Mouse (Mus musculus): Measurements from ENCODE around the gene Gm17660. TPM values are rescaled to one million over a fixed set of nuclear protein-coding genes. Genes with fewer than 3 reads are reported as not detected.
A peak's percentile ranks its signal among the peaks of the same experiment; 100 is the strongest.
"Not testable (repeated sequence)": the region's sequence is repeated elsewhere in the genome, so short reads cannot be mapped to it uniquely, and the experiment has no call there.

Gene Gm17660
- total RNA-seq, 2 experiments from 2014 or later = not detected

DNA sequence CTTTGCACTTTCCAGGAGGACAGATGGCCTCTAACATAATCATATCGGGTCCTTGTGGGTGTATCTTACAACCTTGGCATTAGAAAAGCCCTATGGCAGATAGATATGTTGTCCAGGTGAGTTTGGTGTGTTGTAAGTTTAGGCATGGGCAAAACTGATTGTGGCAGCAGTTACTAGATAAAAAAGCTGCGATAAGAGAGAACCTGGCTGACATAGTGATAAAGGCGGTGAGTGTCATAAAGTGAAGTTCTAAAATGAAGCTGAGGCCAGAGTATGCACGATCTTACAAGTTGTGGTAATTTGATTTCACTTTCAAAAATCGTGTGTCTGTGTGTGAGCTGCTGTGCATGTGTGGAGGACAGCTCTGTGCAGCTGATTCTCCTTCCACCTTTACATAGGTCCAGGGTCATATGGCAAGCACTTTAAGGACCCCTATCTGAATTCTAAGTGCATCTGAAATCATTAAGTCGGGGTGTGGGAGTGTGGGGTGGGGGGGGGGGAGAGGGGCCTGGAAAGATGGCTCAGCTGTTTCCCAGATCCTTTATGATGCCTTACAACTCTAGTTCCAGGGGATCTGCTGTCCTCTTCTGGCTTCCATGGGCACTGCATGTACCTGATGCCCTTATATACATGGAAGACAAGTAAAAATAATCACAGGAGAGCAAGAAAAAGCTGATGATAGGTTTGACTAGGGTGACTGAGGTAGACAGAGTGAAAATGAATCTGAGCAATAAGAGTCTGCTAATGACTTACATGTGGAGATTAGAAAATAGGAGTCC is 38.1 kb downstream of the Gm17660 start:
- no peak for DNase-seq

DNA sequence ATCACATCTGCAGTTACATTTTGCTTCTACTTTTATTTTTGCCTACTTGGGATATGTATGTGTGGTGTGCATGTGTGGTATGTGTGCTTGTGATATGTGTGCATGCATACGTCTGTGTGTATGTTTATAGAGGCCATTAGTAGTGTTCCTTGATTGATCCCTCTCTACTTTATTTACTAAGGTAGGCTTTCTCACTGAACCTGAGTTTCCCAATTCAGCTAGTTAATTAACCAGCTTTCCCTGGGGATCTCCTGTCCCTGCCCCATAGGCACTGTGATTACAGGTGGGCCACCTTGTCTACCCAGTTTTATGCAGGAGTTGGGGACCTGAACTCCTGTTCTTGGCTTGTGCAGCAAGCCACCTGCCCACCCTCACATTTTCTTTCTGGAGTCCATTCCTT is 40.7 kb downstream of the Gm17660 start:
- DNase-seq = no peak

DNA sequence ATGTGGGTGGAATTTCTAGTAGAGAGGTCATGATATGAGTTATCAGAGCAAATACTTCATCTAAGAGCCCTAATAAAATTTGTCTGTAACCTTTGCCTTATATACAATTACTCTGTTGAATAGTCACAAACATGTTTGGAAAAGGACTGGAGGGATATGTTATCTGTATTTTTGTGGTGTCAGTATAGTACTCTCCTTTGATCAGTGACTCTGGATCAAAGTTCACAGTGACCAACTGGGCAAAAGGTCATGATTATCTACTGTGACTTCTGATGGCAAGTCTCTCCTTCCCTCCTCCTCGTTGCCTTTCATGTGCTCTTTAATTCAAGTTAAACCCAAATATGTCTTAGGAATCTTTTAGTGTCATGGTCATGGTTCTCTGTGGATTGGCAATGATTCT is 41.6 kb downstream of the Gm17660 start:
- no peak for DNase-seq

DNA sequence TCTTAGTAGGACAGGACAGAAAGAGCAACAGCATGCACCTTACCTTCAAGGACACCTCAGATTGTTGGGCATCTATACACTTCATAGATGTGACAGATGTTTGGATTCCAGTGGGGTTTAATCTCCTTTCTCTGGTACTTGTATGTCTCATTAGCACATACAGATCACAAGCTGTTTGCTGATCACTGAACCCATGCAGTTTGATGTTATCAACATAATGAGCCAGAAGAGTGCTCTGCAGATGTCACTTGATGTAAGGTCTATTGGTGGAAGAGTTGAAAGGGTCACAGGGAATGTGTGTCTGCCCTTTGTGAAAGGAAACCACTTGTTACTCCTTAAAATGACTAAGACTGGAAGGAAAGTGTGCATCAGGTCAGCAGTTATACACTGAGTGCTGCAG is 42.3 kb downstream of the Gm17660 start:
- DNase-seq = no peak

DNA sequence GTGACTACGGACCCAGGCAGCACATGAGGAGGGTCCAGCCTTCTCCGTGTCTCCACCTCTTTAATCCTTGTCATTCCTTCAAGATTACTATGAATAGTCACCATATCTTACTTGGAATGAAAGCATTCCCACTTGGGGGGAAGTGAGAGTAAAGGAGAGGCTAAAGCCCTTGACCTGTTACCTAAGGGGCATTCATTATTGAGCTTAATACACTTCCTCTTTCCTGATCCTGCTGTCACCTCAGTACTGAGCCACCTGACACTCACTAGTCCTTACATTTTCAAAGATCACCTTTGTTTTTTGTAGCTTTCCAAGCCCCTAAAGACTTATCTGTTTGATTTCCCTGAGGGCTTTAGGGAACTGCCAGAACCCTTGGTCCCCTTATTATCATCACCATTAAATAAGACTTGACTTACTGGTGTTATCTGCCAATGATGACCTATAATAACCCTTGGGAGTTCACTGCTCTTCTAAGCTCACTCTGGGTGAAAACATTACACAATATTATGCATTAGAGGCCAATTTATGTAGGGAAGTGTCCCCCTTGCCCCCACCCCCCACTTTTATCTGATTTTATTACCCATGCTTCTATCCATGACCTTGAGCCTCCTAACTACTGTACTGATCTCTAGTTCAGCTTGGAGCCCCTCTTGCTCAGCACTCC is 44.8 kb downstream of the Gm17660 start:
- DNase-seq = no peak

DNA sequence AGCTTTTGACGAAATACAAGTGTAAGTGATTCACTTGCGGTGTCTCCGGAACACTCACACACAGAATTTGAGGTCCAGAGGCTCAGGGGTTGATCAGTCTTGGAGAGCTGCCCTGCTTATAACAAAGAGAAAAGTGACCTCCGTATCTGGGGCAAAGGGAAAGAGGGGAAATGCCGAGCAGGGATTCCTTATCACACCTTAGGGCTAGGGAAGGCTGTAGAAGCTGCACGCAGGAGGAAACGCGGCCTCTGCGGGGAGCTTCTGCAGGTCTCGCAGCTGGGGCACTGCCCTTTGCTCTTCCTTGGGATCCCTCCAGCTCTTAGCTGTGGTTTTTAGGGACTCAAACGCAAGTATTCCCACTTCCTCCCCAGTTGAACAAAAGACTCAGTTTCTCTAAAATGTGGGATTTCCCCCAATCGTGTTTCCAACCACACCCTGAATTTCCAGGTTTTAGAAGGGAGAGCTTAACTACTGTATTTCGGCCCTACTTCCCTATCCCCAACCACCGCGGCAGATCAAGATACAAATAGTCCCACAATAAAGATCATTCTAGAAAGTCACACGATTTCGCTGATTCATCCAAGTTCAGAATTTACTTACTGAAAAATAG is 52.1 kb downstream of the Gm17660 start:
- DNase-seq = no peak

DNA sequence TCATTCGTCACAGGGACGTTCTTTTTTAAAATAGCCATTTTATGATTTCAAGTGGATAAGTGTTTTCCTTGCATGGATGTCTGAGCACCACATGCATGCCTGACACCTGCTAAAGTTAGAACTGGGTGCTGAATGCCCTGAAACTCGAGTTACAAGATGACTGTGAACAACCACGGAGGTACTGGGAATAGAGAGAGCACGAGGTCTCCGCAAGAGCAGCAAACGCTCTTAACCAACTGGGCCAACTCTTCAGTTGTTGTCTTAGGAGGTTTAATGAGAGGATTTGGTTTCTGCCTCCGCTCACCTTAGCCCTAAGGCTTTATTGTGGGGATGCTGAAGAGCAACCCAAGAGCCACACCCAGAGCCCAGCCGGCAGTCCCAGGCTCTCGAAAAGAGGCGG is 52.6 kb downstream of the Gm17660 start:
- DNase-seq = no peak

DNA sequence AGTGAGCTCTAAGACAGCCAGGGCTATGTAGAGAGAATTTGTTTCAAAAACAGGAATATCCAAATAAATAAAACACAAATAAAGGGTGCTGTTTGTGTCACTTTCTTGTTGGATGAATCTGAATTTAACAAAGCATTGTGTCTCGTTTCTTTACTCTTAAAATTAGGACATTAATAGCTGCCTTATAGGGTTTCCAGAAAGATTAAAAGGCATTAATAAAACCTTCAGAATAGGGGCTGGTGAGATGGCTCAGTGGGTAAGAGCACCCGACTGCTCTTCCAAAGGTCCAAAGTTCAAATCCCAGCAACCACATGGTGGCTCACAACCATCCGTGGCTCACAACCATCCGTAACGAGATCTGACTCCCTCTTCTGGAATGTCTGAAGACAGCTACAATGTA is 53.2 kb downstream of the Gm17660 start:
- DNase-seq = not testable (repeated sequence)

DNA sequence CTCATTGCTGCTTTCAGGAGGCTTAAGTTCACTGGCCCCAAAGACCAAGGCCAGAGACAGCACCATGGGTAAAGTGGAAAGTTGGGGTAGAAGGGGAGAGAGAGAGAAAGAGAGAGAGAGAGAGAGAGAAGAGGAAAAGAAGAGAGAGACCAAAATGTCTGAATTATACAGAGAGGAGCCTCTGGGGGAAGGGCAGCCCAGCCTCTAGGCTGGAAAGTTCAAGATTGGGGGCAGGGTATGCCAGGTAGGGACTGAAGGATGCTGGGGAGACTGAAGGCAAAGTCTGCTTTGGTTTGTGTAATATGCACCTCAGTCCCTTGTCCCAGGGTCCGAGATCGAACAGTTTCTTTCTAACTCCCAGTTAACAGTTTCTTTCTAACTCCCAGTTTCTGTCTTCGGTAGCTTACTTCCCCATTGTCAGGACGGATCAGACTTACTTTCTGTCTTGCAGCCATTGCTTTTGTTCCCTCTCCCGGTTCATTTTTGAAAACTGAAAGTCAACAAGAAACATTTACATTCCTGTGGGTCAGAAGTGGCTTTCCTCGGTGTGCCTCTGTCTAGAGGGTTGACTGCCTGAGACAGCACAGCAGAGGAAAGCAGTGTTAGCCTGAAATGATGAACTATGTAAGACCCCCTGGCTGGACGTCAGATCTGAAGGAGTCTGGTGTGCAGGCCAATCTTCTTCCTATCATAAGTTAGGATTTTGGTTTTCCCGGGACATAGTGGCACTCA is 54.0 kb downstream of the Gm17660 start:
- no peak for DNase-seq

DNA sequence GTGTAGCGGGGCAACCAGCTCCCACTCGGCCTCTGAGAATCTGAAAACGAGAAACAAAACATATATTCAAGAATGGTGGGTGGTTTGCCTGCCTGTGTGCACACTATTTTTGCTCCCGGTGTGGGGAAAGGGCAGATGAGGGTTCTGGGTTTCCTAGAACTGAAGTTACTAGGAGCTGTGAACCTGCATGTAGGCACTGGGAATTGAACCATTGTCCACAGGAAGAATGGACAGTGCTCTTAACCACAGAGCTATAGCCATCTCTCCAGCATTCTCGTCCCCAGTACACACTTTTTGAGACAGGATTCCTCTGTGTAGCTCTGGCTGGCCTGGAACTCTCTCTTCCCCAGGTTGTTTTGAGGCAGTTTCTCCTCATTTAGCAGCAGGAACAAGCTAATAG is 54.9 kb downstream of the Gm17660 start:
- DNase-seq = no peak

DNA sequence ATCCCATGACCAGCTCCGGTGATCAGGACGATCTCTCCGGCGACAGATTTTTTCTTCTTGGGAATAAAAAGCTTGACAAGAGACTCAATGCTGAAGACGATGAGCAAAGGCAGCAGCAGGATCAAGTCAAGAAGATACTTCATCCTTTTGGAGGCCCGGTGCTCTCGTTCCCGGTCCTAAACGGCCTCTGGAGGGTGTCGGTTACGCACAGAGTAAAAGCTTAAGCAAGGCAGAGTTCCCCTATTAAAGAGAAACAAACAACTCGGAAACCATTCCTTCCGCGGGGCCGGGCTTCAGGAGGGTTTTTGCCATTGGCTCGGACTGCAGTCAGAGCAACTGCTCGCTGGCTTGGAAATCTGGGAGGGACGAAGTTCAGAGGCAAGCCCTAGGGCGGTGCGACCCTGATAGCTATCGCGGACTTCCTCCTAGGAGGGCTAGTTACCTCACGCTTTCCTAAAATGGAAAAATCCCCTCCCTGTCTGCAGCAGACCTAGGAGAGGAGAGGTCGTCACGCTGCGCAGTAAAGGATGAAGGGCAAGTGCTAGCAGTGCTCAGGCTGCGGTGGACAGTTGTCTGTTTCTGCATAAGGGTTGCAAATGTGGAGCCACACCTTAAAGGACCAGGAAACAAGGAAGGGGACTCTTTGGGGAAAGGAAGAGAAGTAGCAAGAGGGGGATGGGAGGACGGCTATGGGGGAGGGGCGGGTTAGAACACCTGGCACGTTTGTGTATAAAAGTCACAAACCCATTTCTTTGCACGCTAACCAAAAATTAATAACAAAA is 55.6 kb downstream of the Gm17660 start, which contains the start of gene Hsd17b11:
TSS of gene Hsd17b11 (minus strand) at position 323 of the 782 bp plus-strand sequence.
- peak; percentile 74 for DNase-seq

Small RNA genes lying within 50 kb of the gene (microRNA-seq; reads per million reads assigned to microRNA genes)
- gene Mir5619 = 0.50 to 1.3 reads per million in 2 experiments

Other genes with a start within 250 kb of the Gm17660 start
- gene Klhl8, start 166.3 kb downstream of the Gm17660 start, total RNA-seq (2021) = 10 to 100 TPM; 19.3 to 20.2 TPM
- gene Hsd17b13, start 100.2 kb downstream of the Gm17660 start, total RNA-seq (2021) = under 1 TPM in 1 of 2 experiments, not detected in 1; 0.34 TPM
- 10 to 100 TPM; 15.4 to 17.7 TPM for gene Hsd17b11, start 55.7 kb downstream of the Gm17660 start, total RNA-seq (2021)
- 10 to 100 TPM; 43.7 to 48.9 TPM for gene Nudt9, start 31.3 kb downstream of the Gm17660 start, total RNA-seq (2021)
- gene Sparcl1, start 36.1 kb upstream of the Gm17660 start, total RNA-seq (2021) = 100 to 1,000 TPM; 231 to 240 TPM
- not detected for gene Dspp, start 93.1 kb upstream of the Gm17660 start, total RNA-seq (2021)
- 10 to 100 TPM in 1 of 2 experiments, 1 to 10 TPM in 1; 2.6 to 36.8 TPM for gene Dmp1, start 125.0 kb upstream of the Gm17660 start, total RNA-seq (2021)
- 10 to 100 TPM in 1 of 2 experiments, not detected in 1; 77.3 TPM for gene Ibsp, start 221.6 kb upstream of the Gm17660 start, total RNA-seq (2021)
- under 1 TPM in 1 of 2 experiments, not detected in 1; 0.45 TPM for gene Mepe, start 247.7 kb upstream of the Gm17660 start, total RNA-seq (2021)

All from gastrocnemius, postnatal 10 days (tissue).